Mouse (Mus musculus) Muller cell, postnatal 12 days (primary cell): ENCODE measurements at regions not wholly inside any gene's neighbourhood (a gene's known extent, or its start where the extent isn't known, plus 50 kb on each side); places are given as distances from the start of the nearest gene placed in this dataset.

Experiments used
- DNase-seq: peaks from one replicate; pipeline ENCODE4 v3.0.0-alpha.2; 2015; ENCODE audit errors: inconsistent ontology term

- peak; percentile 58 for DNase-seq
Measured at GRCm38 (mm10) chr2:71640251-71640650, 93.7 kb upstream of the Dlx2 start.

DNA sequence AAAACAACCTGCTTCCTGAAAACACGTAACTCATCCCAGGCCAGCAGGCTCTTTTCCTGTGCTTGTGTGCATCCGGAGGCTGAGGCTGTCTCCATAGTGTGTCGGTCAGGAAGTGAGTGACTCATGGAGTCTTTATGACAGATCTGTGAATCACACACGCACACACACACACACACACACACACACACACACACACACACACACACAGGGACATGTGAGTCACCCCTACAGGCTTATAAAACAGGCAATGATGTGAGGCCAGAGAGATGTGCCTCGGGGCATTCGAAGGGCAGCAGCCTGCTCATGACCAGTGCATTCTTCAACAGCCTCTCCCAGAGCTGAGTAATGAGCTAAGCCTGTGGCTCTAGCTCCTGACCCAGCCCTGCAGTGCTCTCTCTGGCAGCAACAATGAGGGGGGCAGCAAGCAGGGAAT is 97.5 kb upstream of the Dlx2 start:
- peak; percentile 93 for DNase-seq

GRCm38 (mm10) chr2:71647914-71648497 is 97.4 kb upstream of the Itga6 start:
- peak; percentile 79 for DNase-seq

GRCm38 (mm10) chr2:71651662-71652061 is 93.8 kb upstream of the Itga6 start:
- DNase-seq = no peak

- peak; percentile 51 for DNase-seq
Measured at GRCm38 (mm10) chr2:71652261-71652801, 93.1 kb upstream of the Itga6 start.

DNA sequence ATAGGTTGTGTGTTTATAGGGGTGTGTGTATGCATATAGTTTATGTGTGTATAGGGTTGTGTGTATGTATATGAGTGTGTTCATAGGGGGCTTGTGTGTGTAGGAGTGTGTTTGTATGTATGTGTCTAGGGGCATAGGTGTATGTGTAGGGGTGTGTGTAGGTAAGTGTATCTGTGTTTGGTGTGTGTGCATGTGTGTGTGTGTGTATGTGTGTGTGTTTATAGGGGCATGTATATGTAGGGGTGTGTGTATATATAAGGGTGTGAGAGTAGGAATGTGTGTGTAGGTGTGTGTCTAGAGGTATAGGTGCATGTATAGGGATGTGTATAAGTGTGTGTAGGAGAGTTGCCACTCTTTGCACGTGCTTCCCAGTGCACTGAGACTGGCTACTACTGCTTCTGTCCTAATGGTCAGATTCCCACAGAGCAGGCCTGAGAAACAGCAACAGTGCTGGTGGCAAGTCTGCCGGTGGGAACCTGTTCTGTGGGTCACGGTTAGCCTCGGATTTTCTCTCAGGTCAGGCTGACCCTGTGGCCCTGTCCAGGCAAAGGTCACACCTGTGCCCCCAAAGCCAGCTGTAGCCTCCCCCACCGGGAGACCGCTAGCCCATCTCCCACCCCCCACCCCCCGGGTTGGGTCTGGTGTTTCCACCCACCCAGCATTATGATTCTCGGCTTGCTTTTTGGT is 90.5 kb upstream of the Itga6 start:
- no peak for DNase-seq

DNA sequence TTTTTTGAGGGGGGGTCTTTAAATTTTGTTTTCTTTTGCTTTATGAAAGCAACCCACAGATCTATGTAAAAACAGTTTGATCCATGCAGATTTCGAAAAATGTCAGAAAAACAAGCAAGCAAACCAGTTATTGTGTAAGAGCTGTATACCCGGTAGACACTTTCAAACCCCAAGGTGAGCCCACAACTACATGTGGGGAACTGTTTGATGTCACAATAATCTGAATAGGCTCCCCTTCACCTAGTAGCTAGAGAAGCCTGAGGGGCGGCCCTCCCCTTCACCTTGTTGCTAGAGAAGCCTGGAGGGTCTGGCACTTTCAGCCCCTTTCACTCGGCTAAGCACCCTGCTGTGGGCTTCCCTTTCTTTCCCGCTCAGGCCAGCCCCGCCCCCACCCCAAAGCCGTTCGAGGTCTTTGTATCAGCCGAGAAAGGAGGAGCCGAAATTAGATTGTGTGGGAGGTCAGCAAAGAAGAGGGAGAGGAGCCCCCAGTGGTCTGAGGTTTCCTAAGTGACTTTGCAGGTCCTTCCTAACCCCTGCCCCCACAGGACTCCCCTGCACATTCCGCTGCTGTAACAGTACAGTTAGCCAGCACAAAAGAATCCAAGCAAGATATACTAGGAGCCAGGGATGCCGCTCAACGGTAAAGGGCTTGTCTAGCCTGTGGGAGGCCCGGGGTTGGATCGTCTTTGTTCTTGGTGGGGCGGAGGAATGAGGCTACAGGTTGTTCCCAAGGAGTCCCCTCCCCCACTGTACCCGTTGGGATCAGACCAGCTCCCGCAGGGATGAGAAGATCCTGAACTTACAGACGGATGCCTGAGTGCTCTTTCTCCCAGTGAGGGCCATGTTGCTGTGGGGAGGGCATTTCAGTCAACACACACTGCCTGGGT is 89.7 kb upstream of the Itga6 start:
- DNase-seq = peak; percentile 65

- no peak for DNase-seq
Measured at GRCm38 (mm10) chr2:71656611-71657244, 88.7 kb upstream of the Itga6 start.

DNA sequence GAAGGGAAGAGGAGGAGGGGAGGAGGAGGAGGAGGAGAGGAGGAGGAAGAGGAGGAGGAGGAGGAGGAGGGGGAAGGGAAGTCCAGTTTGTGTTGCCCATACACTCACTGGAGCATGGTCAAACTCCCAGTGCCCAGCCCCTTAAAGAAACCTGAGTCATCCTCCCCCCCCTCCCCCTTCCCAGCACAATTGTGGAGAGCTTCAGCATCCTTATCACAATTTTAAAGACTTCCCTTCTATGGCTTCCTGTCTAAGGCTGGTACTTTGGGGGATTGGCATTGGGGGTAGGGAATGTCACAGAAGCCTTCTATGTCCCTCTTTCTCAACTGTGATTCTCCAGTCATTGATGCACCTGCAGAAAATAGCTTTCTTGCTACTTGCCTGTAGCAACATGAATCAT is 84.0 kb upstream of the Itga6 start:
- no peak for DNase-seq

DNA sequence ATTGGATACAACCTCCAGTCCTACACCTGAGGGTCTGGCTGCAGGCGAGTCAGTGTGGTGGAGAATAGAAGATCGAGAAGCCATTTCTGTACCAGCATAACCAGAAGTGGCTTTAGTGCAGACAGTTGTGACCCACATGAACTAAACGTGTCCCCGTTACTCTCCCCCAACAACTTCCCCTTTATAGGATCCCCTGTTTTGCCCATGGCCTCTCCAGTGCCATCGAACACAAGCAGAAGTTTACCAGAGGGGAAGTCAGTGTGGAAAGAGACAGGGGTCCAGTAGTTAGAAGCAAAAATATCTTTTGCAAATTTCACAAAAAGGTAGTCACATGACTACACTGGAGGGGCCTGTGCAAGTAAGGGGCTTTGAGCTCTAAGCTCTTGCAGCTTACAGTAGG is 83.4 kb upstream of the Itga6 start:
- no peak for DNase-seq

DNA sequence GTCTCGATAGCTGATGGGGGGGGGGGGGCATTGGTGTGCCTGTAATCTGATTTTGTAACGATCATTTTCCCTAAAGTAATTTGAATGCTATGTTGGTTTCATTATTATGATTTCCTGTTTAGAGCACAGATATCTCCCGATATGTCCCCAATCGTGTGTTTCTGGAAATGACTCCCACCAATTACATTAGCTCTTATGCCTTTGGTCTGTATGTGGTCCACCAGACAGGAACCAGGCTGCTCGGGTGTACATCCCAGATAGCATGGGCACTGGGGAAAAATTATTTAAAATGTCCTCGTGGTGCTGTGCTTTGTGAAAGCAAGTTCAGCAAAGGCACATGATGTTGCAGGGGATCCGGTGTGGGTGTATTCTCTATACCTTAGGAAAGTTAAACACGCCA is 82.0 kb upstream of the Itga6 start:
- no peak for DNase-seq

- DNase-seq = no peak
Measured at GRCm38 (mm10) chr2:71666927-71667326, 78.5 kb upstream of the Itga6 start.

DNA sequence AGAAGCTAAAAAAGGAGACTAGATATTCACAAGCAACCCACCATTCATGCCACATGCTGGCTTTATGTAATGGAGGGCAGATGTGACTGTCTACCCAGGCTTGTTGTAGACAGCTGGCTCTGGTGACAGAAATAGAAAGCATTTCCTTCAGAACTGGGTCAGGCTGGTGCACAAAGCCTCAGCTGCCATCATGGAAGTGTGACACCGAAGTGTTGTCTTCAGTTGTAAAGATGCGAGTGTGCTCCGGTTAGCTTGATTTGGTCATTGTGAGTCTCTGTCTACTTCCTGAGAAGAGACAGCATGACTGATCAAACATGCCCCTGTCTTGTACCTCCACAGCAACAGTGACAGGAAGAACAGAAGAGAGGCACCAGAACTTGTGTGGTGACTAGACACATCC is 77.7 kb upstream of the Itga6 start:
- no peak for DNase-seq

GRCm38 (mm10) chr2:71670228-71670790 is 75.1 kb upstream of the Itga6 start:
- no peak for DNase-seq

DNA sequence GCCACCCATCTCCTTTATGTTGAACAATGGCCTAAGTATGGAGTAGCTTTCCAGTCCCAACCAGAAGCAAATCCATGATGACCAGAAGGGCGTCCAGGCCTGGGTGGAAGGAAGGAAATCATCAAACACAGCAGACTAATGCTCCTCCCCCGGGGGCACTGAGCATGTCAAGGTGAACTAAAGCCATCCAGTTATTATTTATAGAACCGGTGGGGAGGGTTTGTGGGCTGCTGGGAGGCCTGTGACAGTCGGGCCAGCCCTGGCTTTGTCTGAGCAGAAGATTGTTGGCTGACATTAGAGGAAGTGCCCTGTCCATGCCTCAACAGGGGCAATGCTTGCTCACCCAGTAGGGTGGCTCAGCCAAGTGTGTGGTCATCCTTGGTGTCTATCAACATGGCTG is 74.5 kb upstream of the Itga6 start:
- DNase-seq = no peak

DNA sequence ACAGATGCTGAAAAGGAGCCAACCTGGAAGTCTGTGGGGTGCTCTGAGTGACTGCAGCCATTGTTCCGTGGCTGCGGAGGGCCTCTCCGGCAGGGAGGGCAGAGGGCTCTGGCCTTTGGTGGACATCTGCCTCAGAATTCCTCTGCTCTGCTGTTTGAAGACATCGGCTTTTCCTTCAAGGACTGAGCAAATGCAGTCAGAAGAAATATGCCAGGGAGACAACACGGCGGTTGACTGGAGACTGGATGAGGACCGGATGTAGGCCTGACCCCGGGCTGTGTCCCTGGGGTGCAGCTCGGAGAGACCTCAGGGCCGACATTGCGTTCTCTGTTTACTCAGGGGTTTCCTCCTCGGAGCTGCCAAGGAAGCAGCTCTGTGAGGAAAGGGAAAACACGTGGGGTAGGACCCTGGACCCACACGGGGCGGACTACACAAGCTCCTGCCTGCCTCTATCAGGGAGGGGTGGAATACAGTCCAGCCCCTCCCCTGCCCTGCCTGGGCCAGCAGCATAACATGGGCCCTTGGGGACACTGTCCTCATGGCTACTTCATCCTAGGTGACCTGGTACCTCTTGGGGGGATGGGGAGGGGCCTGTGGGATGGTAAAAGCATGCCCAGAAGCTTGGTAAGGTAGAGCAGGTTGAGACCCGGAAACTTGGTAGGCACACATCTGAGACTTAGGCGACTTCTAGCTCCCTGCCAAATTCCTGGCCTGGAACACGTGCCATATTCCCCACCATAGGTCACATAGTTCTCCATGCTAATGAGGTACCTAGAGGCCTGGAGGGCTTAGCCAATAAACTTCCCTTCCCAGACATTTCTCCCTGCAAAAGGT is 72.1 kb upstream of the Itga6 start:
- no peak for DNase-seq

DNA sequence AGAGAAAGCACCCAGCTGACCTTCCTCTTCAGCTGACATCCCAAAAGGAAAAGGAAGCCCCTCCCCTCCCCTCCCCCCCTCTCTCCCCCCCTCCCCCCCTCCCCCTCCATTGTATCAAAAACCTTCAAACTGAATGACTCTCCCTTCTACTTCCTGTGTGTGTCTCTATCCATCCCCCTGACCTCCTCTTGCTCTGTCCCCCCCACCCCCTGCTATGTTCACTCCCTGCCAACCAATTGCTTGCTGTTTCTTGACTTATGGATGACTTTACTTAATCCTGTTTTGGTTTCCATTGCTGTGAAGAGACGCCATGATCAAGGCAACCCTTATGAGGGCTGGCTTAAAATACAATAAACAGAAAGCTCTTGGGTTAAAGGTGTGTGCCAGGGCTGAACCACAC is 64.7 kb upstream of the Itga6 start:
- DNase-seq = no peak

DNA sequence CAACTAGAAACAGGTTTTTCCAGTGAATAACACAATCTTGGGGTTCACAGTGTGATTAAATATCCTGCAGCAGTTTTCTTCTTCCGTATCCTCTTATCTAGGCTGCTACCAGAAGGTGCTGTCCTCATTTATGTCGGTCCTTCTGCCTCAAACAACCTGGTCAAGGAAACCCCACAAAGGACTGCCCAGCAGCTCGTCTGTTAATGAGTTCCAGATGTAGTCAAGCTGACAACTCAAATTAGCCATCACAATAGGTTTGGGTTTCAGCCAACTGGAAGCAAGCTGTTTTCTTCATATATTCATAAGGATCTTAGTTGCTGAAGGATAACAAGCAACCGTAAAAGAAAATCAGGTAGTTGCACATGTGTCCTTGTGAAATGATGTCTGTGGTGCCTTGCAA is 64.3 kb upstream of the Itga6 start:
- DNase-seq = peak; percentile 45

- DNase-seq = peak; percentile 53
Measured at GRCm38 (mm10) chr2:71683375-71683774, 62.0 kb upstream of the Itga6 start.

DNA sequence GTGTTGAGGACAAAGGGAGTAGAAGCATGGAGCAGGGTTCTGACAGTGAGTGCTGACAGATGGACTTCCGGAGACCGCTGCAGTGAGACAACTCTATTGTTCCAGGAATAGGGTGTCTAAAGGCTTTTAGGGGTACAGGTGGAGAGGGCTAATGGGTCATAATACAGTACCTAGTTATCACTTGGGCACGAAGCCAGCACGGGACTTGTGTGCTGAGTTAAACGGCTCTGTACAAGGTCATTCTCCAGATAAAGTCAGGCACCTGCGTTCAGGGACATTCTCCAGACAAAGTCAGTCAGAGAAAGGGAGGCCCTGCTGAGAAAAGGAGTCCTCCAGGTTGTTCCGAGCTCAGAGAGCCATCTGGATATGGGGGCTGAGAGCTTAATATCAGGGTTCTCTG is 60.2 kb upstream of the Itga6 start:
- DNase-seq = no peak

- no peak for DNase-seq
Measured at GRCm38 (mm10) chr2:71689041-71689440, 56.4 kb upstream of the Itga6 start.
